Mouse (Mus musculus) fat pad, adult 2 months (tissue): Measurements from ENCODE around the gene Pip5k1b.
A peak's percentile ranks its signal among the peaks of the same experiment; 100 is the strongest.

ENCODE experiments used
- DNase-seq: peaks from one replicate; pipeline ENCODE4 v3.0.0-alpha.2; 2011; ENCODE audit warnings: low read depth, low spot score; ENCODE audit errors: extremely low read depth

Gene Pip5k1b

DNA sequence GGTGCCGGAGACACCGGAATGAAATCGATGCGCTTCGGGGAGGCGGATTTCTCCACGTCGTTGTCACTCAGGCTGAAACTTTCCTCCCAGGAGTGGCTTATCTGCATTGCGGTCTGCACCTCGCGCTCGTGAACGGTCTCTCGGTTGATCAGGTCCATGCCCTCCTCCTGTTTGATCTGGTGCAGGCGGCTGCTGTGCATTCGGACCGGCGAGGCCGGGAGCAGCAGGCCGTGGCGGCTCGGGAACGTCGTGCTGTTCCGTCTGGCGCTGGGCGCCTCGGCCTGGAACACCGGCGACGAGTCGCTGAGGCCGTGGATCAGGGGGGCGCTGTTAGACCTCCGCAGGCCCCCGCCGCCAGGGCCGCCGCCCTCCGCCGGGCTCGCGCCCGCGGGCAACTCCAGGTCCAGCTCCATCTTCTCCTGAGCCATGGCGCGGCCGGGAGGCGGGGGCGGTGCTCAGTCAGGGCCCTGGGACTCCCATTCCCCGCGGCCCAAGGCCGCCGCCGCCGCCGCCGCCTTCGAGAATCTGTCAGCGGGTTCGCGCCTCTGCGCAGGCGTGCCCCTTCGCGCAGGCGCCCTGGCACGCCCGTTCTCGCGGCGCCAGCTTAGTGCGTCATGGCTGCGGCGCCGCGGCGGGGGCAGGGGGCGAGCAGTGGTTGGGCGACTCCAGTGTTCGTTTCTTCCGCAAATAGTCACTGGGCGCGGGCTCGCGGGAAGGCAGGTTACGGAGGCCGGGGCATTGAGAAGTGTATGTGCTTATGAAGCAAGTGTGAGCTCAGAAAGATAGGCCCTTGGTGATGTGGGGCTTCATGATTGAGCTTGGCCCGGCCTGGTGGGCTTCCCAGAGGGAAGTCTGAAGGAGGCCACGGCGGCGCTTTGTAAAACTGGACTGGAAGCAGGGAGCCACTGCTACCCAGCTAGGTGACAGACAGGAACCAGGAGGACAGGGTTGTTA, 78.5 kb downstream of the Pip5k1b start, which contains the start of gene Fam122a:
TSS of gene Fam122a (minus strand) at position 428 of the 954 bp plus-strand sequence.
- no peak for DNase-seq

DNA sequence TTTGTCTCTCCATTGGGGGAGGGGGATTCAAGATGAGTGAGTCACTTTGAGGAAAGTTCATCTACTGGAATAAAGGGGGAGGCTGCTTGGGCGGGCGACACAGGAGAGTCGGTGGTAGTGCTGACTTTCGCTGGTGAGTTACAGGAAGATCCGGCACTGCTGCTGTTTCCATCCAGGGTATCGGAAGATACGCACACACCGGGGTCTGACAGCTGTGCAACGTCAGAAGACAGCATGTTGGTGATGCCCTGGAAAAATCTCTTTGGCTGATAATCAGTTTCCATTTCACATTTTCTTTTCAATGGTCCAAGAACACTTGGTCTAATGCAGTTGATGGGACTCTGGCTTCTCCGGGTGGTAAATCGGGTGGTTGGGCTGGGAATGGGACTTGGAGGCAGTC, 79.2 kb downstream of the Pip5k1b start:
- DNase-seq, result no peak

DNA sequence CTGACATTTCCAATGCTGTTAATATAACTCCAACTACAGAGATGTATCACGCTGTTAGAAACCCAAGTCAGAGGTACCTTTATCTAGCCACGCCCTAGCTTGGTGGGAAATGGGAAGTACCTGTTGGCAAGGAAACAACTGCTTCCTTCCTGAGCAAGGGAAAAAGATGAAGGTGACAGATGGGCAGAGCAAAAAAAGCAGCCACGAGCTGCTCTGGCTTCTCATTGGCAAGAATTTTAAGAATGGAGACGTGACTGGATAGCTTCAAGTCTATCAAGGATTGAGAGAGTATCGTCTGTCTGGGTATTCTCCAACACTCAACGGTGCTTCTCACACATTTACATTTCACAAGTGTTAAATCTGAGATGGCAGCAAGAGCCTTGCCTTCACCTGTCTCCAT, 80.4 kb downstream of the Pip5k1b start:
- no peak for DNase-seq

DNA sequence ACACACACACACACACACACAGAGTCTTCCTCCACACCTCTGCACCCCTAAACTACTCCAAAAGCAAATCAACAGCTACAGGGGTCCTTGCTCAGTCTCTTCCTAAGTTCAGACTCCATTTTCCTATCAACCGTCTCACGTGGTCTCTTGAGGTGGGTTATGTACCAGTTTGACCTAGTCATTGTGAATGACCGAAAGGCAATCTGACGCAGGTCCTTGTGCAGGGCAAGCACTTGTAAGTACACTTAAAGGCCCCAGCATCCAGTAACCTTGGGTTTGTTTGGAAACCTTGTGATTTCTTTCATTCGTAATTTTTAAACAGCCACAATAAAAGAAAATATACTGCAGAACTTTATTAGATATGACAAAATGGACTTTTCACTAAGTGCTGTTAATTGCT, 83.2 kb downstream of the Pip5k1b start:
- no peak for DNase-seq

DNA sequence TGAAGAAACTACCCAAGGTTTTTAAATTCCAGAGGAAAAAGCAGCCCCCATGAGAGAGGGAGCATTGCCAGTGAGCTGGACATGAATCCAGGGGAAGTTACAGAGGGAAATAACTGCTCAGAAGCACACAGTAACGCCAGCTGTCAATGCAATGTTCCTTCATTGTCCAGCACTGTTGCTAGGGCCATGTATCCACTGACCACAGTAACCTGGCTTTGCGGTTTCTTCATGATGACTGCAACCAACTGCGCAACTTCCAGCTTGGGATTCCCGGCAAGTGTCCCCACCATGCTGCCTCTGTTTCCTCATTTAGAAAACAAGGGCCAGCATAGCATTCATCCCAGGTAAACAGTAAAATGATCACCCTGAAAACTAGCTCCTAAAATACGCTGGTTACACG, 84.1 kb downstream of the Pip5k1b start:
- DNase-seq, result no peak

DNA sequence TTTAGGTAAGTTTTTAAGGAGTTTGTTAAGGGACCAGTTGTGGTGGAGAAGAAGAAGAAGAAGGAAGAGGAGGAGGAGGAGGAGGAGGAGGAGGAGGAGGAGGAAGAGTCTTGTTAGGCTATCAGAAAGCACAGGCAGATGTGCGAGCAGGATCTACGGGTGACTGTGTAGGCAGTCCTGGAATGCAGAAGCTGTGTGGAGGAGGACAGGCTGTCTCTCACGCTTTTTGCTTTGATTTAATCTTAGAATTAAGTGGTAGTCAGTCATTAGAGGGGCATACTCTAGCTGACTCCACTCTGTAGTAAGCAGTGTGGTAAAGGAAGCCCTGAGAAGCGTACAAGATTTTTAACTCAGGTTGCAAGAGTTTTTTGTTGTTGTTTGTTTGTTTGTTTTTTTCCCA, 86.5 kb downstream of the Pip5k1b start:
- DNase-seq, result no peak

DNA sequence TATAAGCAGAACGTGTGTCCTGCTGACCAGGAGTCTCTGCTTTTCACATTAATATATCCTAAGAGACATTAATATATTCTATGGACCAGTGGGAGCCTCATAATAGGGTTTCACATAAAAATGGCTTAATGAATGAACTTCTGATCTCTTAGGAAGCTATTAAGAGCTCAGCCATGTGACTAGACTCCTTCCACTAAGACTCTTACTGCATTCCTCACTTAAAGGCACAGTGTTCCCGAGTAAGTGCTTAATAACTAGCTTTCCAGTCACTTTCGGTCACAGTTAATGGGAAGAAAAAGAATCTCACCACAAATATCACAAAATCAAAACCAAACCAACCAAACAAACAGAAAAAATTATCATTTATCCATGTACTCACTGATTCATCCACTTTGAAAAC, 87.1 kb downstream of the Pip5k1b start:
- no peak for DNase-seq

DNA sequence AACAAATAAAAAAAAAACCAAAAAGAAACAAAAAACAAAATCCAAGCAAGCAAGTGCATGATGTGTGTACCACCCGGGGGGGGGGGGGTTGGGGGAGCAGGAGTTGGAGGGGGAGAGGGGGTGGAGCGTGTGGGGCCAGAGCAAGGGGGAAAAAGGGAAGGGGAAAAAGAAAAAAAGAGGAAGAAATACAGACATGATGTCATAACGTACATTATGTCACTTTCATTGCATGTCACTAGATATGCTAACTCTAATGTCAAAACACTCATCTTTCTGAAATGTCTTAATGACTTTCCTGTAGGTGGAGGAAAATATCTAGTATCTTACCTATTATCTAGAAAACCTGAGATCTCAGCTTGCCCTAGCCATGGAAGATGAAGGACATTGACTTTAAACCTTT, 92.7 kb downstream of the Pip5k1b start:
- no peak for DNase-seq

DNA sequence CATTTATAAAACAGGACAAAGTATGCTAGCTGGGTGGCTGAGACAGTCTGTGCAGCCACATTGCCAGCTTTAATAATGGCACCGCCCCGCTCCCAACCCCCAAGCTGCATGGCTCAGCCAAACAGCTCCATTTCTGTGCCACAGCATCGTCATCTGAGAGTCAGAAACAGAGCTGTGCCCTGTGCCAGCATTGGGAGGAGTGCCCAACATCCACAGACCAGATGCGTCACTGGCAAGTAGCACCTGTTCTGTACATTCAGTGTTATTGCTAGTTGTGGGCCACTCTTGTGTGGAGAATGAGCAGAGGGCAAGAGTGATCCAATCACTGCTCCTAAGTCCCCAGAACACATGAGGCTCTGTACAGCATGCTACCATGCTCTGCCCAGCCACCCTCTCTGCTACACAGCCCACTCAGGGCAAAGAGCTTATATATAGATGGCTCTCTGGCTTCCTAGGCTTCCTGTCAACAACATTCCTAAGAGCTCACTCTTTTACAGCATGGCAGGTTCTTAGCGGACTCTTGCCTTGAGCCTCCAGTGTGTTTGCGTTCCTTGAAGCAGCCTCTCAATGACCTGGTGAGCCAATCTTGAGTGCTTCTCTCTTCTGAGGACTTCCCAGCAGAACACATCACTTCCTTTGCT, 99.0 kb downstream of the Pip5k1b start:
- DNase-seq, result no peak

DNA sequence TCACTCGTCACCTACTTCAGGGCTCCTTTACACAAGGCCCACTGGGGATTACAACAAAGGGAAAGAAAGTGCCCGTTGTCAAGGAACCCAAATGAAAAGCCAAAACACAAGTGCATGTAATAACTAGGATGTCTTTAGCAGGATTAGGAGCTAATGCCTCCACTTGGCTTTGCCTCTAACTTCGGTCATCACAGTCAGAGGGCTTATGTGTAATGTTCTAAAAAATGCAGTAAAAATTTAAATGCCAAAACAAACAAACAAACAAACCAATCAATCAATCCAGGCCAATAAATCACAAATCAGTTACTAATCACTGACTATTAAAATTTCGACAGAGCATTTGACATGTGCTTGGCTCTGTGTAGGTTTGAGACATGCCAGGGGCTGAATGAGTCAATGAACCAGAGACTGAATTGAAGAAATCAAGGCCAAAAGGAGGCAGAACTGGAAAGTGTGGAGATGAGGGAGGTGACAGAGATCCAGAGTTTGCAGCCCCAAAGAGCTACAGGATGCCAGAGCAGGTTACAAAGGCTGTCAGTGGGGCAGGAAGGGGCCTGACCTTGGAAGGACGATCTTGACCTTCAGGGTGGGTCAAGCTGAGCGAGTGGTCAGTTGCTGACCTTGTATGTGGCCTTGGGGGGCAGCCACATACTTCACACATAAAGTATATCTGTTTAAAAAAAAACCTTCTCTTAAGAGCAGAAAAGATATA, 100.3 kb downstream of the Pip5k1b start:
- peak; percentile 61 for DNase-seq

DNA sequence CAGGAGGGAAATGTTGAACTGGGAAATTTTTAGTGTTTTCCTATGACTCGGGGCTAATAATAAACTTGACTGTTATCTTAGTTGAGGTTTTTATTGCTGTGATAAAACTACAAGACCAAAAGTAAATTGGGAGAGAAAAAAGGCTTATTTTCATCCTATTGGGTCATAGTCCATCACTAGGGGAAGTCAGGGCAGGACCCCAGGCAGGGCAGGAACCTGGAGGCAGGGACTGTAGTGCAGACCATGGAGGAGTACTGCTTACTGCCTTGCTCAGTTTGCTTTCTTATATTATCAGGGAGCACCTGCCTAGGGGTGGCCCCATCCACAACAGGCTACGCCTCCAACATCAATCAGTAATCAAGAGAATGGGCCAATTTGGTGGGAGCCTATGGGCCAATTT, 101.2 kb downstream of the Pip5k1b start:
- no peak for DNase-seq

DNA sequence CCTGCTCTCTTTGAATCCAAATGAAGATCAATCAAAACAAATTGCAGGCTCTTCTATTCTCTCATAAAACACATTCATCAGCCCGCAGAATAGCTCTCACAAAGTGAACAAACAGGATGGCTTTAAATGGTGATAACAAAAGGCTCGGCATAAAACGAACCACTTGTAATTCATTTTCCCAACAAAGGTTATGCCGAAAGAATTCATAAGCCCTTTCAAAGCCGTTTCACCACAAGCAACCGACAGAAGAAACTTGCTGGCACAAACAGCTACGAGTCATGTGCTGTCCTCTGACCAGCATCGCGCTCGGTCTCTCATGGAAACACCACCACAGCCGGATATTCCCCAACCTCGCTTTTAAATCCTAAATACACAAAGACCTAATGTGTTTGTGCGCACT, 102.3 kb downstream of the Pip5k1b start:
- DNase-seq, result no peak

DNA sequence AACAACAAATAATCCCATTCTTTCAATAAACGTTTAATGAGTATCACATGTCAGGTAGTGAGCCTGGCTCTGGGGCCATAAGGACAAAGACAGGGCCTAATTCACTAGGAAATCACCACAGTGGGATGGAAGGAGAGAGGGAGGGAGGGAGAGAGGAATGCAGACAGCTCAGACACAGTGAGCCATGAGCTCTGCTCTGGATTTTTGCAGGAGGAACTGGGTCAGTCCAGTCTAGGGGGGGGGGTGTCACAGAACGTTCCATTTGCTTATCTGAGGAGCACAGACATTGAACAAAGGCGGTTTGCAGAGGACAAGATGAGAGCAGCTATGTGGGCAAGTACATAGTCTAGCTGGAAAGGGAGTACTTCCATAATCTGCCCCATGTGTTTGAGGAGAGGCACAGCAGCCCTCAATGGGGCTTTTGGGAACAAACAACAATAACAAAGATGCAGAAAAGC, 103.2 kb downstream of the Pip5k1b start:
- no peak for DNase-seq

DNA sequence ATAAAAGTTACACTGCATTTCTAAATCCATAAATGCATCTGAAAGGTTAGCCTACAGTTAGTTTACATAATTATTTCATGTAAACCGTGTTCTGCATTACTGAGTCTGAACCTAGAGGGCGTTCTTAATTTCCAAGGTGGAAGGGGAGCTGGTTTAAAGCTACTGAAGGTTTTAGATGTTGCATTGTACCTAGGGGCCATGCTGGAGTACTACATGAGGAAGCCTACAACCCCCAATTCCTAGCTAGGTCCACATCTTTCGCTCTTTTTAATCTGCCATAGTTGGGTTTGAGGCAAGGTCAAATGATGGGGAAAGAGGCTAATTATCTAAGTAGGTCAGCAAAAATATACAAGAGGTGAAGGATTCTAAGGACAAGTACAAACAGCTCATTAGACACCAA, 104.0 kb downstream of the Pip5k1b start:
- no peak for DNase-seq

DNA sequence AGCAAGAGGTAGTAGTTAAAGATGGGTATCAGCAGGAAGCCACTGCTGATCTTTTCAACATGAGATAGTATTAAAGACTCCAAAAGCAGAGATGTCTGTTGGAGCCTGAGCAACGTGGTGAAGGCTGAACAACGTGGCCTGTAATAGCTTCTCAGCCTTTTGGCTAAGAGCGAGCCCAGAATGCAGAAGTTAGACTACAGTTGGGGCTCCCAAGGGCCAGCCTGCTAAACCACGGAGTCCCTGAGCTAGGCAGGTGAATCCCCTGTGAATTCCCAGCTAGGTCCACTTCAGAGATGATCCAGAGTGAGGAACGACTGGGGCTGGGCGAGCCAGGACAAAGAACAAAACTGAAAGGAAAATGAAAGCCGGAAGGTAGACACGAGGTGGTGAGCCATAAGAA, 104.9 kb downstream of the Pip5k1b start:
- DNase-seq, result no peak

DNA sequence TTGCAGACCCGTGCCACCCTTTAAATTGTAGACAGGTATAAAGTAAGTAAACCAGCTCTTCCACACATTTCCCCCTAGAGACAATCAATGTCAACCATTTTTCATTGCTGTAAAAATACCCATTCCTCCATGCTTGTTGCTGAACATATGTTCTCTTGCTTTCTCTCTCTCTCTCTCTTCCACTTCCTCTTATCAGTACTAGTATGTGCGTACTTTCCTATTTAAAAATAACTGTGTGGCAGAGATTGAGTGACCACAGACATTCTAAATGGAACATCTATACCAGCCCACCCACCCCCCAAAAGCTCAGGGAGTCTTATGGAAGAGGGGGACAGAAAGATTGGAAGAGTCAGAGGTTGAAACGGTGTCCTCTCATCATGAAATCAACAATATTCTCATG, 111.3 kb downstream of the Pip5k1b start:
- DNase-seq, result no peak

DNA sequence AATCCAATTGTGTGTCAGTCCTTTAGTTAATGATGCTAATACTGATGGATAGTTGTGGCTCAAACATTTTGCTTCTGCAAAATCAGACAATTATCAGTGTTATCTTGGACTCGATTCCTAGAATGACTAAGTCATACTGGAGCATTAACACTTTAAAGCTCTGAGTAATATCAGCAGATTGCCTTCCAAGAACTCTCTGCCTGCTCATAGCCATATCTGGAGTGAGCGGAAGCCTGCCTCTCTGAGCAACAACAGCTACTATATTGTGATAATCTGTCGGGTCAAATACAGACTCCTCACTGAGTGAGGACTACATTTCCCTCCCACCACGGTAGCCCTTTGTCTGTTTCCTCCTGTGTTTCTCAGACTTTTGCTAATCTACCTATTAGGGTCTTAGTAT, 116.0 kb downstream of the Pip5k1b start:
- DNase-seq, result no peak

DNA sequence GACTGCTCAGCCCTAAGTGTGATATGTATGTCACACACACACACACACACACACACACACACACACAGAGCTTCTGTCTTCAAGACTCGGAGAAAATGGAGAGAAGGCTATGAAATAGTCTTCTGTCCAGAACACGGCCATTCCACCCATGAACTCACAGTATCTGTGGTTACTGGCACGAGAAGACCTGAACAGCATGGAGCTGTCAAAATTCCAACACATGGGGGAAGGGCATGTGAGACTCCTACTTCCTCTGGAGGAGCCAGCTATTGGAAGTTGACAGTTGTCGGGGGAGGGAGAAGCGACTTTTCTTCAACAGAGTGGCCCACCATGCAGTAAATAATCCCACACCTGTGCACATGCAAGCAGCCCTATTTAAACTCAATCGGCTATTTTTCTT, 121.4 kb downstream of the Pip5k1b start:
- DNase-seq, result no peak

DNA sequence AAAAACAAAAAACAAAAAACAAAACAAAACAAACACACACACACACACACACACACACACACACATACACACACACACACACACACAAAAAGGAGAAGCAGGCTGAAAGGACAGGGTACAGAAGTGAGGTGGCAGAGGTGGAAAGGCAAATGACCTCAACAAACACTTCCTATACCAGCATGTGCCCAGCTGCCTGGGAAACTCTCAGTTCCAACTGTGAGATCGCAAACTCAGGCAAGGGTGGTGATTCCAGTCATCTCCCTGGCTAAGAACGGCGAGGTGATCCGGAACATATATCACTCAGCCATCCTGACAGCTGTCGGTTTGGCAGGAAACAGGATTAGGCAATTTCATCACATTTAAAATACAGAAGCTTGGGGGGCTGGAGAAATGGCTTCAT, 123.2 kb downstream of the Pip5k1b start:
- DNase-seq, result no peak

DNA sequence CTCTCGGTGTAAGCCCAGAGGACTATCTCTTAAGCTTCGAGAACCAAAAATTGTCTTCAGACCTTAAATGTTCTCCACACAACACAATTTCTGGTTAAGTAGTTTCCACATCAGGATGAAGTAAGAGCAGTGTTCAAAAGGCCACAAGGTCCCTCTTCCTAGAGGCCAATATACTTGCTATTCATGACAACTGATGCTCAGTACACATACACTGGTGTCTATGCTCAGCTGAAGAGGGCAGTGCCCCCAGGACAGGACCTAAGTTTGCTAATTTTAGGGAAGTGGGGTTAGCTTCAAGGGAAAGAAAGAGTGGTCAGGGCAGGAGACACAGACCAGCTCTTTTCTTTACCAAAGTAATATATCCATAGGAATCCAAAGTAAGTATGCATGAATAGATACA, 124.3 kb downstream of the Pip5k1b start:
- no peak for DNase-seq

DNA sequence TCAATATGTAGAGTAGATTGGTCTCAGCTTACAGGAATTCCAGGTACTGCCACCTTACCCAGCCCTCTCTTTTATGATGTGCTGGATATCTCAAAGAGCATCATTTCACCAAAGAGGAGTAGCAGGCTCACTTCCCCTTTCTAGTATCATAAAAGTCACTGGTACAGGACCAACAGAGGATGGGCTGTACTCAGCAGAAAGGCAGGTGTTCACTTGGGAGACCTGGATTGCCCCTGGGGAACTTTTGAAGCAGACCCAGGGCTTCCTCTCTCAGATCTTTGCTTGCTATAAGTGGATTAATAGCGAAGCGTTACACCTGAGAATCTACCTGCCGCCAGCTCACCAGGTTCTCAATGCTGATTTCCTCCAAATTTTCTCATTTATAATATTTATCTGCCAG, 127.7 kb downstream of the Pip5k1b start:
- no peak for DNase-seq

DNA sequence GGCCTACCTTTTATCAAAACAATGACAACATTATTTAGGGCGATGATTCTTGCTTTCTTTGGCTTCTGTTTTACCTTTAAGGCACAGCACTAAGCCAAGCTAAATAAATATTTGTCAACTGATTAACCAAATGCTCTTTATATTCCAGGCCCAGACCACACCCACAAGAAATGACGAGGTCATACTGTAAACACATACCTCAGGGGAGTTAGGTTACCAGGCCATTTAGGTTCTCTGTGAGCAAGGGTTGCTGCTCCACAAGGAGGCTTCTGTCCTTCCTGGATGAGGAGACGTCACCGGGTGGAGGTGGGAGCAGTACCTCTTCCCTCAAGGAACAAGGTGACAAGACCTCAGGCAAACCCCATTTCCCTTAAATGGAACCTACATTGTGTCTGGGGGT, 128.4 kb downstream of the Pip5k1b start:
- peak; percentile 28 for DNase-seq
